Mouse (Mus musculus): Measurements from ENCODE around the gene Csrnp1.
A peak's percentile ranks its signal among the peaks of the same experiment; 100 is the strongest.

The Csrnp1 gene

DNA sequence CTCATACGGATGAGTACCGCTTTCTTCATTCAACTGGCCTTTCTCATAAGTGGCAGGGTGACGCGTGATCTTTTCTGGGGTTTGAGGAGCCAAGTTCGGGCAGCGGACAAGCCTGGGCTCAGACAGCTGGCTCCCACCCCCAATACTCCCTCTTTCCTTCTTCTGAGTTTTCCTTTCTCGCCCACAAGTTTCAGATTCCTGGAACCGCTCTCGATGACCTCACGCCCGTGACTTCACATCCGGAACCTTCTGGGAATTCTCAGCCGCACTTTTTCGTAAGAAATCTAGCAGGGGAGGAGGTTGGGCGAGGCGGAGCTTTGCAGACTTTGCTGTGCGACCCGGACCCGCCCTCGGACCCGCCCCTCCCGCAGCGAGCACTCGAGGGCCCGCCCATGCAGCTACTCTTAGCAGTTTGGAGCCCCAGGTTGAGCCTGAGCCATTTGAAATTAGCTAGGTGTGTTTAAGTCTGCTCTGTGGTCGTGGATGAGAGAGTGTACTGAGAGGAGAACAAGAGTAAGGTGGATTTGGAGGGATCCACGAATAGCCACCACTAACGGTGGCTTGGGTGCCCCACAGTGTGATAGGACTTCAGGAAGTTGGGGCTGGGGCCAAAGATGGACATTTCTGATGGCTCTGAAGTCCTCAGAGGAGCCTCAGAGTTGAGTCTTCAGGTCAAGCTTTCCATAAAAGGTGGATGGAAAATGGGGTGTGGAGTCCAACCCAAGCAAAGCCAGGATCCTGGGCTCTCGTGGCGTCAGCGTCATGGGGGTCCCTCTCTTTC, 17.7 kb upstream of the Csrnp1 start:
- peak; percentile 71 for DNase-seq (ENCODE audit: low spot score)

DNA sequence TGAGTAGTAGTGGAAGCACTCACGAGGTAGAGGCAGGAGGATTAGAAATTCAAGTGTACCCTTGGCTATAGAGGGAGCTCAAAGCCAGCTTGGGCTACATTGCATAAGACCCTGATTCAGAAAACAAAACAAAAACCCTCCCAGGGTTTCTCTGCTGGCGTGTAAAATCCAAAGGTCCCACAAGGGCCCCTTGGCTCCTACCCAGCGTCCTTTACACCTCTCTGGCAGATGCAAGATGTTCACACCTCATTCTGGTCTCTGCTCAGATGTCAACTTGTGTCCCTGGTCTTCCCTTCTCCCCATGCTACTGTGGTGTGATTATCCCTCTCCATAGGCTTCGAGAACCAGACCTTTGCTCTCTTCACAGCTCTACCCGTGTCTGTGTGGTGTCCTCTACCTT, 16.3 kb upstream of the Csrnp1 start:
- DNase-seq (ENCODE audit: low spot score) = no peak

- DNase-seq (ENCODE audit: low spot score) = no peak
These were observed 15.2 kb upstream of the Csrnp1 start for GRCm38 (mm10) chr9:119999636-120000035.

DNA sequence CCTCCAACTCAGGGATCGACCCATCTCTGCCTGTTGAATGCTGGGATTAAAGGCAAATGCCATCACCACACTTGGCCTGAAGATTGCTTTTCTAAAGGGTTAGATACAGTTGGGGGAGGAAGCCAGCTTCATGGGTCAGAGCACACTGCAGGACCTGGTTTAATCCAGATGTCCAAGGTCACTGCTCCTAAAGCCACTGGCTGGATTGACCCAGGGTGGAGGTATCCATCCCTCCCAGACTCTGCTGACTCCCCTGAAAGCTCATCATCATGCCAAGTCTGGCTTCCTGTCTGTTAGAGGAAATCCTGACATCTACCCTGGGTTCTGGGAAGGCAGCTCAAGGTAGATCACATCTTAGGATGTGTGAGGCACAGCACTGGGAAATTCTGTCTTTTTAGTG, 14.3 kb upstream of the Csrnp1 start:
- no peak for DNase-seq (ENCODE audit: low spot score)

DNA sequence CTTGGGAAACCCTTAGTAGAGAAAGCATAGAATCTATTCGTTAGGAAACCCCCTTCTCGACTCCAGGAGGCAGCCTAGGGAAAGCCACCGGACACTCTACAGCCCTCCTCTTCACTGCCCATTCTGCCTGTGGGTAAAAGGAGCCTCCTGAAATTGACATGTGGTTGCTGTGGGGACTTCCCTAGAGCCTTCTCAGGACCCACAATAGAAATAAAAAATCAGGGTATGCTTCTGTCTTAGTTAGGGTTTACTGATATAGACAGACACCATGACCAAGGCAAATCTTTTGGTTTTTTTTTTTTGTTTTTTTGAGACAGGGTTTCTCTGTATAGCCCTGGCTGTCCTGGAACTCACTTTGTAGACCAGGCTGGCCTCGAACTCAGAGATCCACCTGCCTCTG, 11.6 kb upstream of the Csrnp1 start:
- no peak for DNase-seq (ENCODE audit: low spot score)

DNA sequence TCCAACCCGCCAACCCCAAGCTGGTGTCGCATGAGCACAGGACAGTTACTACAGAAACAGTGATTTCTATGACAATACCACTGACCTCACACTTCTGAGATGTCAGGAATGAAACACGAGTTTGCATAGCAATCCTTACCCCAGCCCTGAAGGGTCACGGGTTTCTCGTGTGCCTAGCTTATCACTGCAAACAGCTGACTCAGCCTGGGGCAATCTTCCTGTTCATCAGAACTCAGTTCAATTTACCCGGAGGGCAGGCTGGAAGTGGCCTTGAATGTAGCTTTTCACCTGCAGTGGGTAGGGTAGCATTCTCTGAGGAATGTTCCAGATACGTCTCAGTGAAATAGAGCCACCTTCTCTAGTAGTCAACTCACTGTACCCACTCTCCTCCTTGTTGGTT, 9.7 kb upstream of the Csrnp1 start:
- no peak for DNase-seq (ENCODE audit: low spot score)

- DNase-seq (ENCODE audit: low spot score) = no peak
These were observed 8.8 kb upstream of the Csrnp1 start for GRCm38 (mm10) chr9:119993092-119993844.

DNA sequence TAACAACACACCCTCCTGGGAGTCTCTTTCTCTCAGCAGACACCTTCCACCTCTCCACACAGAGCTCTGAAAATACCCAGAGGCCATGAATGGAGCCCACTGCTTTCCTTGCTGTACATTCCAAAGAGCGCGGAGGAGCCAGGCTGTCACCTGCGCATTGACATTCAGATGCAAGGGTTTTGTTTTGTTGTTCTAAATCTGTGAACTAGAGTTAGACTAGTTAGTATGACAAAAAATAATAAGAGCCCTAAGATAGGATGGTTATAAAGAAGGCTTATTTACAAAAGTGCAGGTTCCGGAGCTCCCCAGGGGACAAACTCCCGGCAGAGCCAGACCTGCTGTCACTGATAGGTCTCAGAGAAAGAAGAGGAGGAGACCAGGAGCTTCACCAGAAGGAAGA, 6.9 kb upstream of the Csrnp1 start:
- DNase-seq (ENCODE audit: low spot score) = no peak

DNA sequence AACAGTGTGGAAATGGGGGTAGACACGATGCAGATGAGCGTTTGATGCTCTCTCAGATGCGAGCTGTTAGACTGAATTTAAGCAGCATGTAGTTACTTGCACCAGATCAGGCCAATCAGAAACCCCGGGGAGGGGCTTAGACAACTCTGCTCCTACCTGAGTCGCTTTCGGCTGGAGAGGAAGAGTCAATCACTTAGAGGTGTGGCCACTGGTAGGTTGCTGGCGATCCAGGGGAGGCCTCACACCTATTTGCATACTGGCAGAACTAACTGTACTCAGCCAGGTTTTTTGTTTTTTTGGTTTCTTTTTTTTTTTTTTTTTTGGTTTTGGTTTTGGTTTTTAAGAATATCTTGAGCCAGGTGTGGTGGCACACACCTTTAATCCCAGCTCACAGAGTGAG, 3.8 kb upstream of the Csrnp1 start:
- no peak for DNase-seq (ENCODE audit: low spot score)

DNA sequence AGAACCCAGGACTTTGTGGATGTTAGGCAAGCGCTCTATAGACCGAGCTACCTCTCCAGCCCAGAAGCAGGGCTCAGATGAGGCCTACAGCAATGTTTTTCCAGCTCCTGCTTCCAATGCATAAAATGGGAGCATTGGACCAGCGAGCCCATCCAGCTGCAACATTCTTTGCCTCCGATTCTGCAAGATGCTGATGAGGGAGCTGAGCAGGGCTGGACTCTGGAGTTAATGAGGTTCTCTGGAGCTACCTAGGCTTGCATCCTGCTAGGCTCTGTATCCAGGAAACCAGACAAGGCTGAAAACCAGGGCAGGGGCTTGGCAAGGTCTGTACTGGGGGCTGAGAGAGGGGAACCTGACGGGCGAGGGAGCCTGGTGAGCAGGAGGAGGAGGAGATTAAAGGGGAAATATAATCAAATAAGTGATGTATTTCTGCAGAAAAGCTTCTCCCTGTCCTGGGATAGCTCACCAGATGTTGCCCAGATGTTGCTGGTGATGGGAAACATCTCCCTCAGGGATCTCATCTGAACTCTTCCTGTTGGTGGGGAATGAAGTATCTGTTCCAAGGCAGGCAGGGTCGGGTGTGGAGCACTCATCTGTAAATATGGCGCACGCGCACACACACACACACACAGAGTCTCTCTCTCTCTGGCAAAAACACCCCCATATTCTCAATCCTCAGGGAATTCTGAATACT, 1.6 kb upstream of the Csrnp1 start:
- no peak for DNase-seq (ENCODE audit: low spot score)

GRCm38 (mm10) chr9:119983585-119984535, 598 bp downstream of the Csrnp1 start:
- DNase-seq (ENCODE audit: low spot score) = peak; percentile 71

GRCm38 (mm10) chr9:119982956-119983551, 1.4 kb downstream of the Csrnp1 start:
- DNase-seq (ENCODE audit: low spot score) = no peak

DNA sequence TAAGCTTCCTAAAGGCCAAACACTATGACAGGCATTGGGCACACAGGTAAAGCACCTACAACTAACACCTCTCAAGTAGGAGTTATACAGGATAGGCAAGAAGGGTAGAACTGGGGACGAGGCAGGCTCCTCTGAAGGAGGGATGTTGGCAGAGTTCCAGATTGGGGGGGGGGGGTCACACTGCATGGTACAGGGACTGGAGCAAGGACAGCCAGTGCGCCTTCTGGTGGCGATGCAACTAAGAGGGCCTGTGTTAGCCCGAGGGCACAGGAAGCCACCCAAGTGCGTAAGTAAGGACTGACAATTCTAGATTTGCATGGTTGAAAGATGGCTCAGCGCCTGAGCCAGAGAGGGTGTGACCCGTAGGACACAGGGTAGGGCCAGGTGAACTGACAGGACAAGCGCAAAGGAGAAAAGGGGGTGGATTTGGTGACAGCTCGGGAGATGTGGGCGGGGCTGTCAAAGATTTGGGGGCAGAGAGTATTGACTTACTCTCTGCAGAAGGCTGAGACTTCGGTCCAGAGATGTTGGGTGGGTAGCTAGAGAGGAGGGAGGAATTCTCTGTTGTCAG, 2.1 kb downstream of the Csrnp1 start:
- no peak for DNase-seq (ENCODE audit: low spot score)

DNA sequence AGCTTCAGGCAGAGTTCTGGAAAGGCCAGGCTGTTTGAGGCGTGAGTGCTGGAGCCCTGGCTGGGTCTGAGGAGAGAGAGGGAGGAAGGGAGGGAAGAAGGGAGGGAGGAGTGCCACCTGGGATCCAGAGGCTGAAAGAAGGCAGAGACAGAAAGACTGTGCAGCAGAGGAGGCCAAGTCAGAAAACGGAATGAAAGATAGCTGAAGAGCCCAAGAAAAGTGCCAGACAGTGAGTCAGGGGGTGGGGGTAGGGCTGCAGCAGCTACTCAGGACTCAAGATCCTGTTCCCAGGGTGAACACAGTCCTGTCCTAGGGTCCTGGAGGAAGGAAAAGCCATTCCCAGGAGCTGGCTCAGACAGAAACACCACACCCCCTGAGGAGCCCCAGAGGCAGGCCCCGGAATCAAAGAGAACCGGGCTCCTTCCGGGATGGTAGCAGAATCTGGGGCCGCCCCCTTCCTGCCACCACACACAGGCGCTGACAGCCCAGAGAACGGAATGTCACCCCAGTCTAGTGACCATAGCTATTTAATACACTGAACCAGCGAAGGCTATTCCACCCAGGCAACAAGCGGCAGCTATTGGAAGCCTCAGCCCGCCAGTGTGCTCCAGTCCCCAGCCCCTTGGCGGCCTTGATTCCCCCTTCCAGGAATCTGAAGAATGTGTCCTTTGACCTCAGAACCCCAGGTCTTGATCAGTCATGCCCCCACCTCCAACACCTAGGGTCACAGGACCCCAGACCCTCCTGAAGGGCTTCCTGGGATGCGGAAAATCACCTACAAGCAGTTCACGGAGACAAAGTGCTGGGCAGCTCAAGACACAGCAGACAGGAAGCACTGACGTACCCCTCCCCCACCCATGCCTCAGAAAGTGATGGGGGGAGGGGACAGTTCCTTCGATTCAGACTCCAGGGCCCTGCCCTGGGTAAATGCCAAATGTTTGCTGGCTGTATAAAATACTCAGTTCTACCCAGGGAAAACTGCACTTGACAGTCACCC, 3.0 kb downstream of the Csrnp1 start:
- peak; percentile 26 for DNase-seq (ENCODE audit: low spot score)

- DNase-seq (ENCODE audit: low spot score) = no peak
These were observed 3.7 kb downstream of the Csrnp1 start for GRCm38 (mm10) chr9:119980770-119981182.

- DNase-seq (ENCODE audit: low spot score) = no peak
These were observed 4.7 kb downstream of the Csrnp1 start for GRCm38 (mm10) chr9:119979749-119980148.

DNA sequence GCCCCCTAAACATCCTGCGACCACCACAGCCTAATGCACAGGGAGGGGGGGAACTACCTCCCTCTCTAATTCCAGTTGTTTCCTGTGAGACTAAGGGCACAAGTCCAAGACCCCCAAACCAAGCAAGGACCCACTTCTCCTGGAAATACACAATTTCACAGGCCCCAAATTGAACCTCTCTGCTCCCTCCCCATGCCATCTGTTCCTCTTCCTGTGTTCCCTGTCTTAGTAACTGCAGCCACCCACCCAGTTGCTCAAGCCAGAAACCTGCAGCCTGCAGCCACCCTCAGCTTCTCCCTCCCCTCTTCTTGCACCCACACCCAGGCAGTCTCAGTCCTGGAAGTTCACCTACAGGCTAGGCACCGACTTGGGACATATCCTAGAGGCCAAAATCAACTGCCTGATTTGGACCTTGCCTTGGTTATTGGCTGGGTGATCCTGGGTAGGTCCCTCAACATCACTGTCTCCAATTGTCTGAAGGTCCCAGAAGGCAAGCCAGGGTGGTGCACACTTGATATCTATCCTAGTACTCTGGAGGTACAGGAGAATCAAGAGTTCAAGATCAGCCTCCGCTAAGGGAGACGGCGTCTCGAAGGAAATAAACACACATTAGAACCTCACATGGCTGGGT, 5.5 kb downstream of the Csrnp1 start:
- no peak for DNase-seq (ENCODE audit: low spot score)

DNA sequence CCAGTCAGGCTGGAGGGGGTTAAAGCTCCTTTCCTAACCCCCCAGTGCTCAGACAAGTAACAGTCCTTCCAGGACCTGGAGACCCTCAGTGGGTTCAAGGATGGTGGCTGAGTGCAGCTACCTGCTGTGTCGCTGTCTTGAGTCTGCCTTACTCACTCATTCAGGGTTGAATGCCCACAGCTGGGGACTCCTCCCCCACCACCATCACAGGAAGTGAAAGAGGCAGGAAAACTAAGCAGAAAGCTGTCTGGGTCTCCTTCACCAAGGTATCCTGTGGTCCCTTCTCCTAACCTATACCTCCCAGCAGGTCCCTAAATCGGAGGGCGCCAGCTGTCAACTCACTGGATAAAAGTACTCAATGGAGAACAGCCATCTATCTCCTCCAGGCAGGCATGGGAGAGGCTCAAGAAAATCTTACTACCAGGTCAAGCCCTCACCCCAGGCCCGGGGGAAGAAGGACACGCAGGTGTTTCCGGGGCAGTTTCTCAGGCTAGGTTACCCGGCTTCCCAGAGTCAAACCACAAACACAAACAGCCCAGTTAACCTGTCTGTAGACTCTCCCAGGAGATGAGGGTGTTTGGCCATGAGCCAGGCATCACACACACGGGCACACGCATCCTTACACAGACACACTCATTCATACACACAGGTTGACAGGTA, 6.2 kb downstream of the Csrnp1 start:
- no peak for DNase-seq (ENCODE audit: low spot score)

DNA sequence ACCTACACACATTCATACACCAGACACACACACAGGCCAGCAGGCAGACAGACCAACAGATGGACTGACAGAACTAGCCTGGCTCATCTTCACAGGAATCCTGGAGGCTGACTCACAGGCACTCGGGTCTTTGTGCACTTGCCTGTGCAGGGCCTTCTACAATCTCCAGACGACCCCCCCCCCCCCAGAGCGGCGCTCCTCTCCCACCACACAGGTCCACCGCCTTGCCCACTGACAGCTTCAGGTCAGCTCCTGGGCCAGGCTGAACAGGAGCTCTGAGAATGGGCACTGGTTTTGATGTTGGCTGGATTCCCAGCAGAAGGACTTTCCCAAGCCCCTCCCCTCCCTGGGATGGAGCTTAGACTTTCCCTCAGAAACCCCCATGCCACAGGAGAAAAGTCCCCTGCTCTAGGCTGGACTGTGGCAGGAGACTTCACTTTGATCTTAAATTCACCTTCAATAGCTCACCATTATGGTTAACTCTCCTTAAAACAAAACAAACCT, 6.8 kb downstream of the Csrnp1 start:
- DNase-seq (ENCODE audit: low spot score) = no peak

All from ovary, postnatal 10 days (tissue).